Mouse (Mus musculus) testis, adult 2 months (tissue): ENCODE measurements at regions not wholly inside any gene's neighbourhood (a gene's known extent, or its start where the extent isn't known, plus 50 kb on each side); places are given as distances from the start of the nearest gene placed in this dataset.

Experiments
- CTCF ChIP-seq: fragments of 200-500 bp; IDR thresholded peaks from 2 replicates; pipeline ENCODE4 v1.5.1; 2012; ENCODE audit warnings: low read depth, mild to moderate bottlenecking, inconsistent platforms, low read length, moderate library complexity; ENCODE audit not compliant: control insufficient read depth, insufficient read depth, insufficient replicate concordance
- POLR2A ChIP-seq: fragments of 200-500 bp; IDR thresholded peaks from 2 replicates; pipeline ENCODE4 v1.6.1; 2012; ENCODE audit warnings: low read depth, mild to moderate bottlenecking, inconsistent platforms, low read length, moderate library complexity; ENCODE audit not compliant: control insufficient read depth

GRCm38 (mm10) chr4:55284722-55285225, 65.1 kb upstream of the Rad23b start:
- TF ChIP-seq CTCF (no peak), POLR2A (no peak)
